Mouse (Mus musculus) gastrocnemius, postnatal 25 days (tissue): Measurements from ENCODE around the gene Zfp648. TPM values are rescaled to one million over a fixed set of nuclear protein-coding genes. Genes with fewer than 3 reads are reported as not detected.

ENCODE experiments used
- DNase-seq: peaks from one replicate; pipeline ENCODE4 v3.0.0; 2022
- long read RNA-seq, 2 experiments: library from polyadenylated mRNA; stranded (forward); transcript quantifications; one replicate each; pipeline ENCODE4 v2.0.0; 2021
- total RNA-seq, 2 experiments: library from RNA; stranded (reverse); gene quantifications; 1 replicate in 1 of 2; 2 replicates in 1 of 2; pipeline ENCODE4 v1.2.3; 2021

Zfp648 gene
- total RNA-seq: not detected
- long read RNA-seq, experiment 1: 0 reads
- long read RNA-seq, experiment 2: 0 reads

DNA sequence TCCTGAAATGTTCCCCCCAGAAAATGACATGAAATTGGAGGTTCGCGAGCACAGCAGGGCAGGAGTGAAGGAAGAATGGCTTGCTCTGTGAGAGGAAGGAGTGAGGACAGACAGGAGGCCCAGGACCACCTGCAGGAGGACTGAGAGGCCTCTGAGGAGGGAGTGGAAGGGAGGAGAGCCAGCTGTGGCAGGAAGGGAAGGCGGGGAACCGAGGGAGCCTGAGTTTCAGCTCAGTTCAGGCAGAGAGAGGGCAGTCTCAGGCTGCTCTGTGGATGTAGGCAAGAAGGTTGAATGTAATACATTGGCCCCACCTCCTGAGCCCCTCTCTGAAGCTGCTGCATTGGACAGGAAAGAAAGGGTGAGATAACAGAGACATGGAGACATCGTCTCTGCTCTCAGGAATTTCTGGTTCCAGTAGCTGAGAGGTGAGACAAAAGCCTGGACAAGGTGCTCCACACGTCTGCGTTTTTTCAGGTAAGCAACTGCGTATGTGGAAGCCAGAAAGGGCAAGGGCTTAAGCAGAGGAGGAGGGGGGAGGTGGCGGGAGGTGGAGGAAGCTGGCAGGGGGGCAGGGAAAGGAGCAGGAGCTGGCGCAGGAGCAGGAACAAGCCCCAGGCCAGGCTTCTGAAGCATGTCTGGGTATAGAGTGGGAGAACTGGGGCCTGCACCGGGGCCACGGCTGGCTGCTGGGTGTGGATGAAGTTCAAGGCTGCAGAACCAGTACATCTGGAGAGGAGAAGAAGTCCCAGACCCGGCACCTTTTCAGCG lies at the start of gene Zfp648:
TSS of gene Zfp648 (plus strand) at position 233 of the 768 bp plus-strand sequence.
- DNase-seq: no peak

DNA sequence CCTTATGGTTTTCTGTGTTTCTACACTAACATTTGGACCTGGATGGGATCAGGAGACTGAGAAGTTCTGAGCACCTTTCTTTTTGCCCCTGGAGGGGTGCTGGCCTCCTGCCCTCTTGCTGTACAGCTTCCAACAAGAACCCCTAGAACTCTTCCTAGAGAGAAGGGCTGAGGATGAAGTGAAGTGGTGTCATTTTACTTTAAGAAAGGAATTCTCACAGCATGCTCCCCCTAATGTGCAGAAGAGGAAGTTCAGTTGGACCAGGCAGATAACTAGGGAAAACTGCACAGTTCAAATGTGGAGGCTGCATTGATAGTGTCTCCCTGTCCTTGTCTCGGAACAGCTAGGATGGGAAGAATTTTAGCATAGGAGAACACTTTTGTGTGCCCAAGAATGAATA lies 48.4 kb upstream of the Zfp648 start:
- DNase-seq: no peak

DNA sequence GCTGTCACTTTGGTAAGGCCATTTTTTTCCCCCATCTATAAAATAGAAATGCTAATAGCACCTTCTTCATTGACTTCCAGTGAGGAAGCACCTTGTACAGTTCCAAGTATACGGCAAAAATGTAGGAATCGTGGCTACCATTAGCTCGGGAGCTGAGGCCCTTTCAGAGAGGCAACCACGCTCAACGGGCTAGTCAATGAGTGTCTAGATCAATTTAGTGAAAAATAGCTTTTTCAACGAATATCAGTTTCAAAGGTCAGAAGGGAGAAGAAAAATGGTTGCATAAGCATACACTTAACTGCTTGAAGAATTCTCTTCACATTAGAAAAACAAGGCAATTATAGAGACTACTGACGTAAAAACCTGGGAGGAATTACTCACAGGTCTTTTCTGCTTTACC lies 47.2 kb upstream of the Zfp648 start:
- DNase-seq: no peak

DNA sequence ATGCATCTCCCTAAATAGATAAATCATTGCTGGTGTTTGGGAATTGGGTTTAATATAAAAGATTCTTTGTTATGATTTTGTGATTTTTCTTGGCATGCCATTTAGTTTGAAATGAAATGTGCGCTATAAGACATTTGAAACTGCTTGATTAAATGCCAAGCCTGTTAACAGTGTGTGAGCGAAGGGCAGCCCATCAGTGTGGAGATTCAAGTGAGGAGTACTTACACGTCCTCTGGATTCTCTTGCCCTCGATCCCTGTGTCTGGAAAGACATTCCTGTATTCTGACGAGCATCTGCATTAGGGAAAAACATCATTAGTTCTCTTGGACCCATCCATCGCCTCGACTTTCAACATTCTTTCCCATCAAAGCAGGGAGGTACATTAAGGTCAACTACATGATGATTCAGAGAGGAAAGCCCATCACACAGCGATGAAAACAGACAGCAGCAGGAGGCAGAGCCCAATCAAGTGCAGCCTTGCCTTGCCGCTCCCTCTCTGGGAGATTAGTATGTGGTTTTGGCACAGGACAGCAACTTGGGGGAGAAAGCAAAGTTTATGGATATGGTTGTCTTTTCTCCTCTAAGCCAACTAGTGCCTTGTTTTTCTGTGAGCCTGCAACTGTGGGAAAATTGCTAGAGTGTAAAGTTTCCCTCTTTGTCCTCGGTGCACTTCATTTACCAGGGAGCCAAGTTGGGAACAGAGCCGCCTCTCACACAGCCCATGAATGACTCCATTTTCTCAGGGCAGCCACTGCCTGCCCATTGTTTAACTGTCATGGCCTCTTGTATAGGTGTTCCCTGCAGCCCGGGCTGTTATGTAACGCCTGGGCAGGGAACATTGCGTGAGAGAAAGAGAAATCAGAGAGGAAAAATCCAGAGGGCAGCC lies 44.6 kb upstream of the Zfp648 start:
- peak; percentile 41 for DNase-seq

DNA sequence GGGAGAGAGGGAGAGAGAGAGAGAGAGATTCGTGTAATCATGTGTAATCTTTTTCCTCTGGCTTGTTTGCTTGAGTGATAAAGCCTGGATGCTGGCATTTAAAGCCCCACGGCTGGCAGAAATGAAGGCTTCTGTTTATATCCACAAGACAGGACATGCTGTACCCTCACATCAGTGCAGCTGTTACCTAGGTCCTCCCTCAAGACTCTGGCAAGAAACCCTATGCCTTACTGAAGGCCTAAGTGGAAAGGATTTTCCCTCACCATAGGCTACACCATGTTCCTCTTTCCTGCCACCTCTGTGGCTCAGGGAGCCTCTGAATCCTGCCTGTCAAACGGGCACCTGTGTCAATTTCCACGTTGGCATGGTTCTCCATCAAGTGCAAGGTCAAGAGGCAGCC lies 43.9 kb upstream of the Zfp648 start:
- DNase-seq: peak; percentile 71

DNA sequence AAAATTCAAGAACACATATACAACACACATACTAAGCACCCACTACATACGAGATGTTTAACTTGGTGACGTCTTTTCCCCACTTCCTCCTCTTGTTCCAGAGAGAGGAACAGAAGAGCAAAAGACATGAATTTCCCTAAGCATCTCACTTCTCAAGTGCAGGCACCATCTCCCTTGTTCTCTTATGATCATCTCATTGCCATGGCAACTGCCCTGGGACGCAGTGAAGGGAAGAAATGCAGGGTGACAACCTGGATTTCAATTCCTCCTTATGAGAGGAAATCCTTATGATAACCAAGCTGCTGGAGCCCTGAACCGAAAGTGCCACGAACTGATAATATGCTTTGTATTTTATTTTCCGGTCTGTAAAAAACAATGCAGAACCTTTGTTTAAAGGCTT lies 33.3 kb upstream of the Zfp648 start:
- DNase-seq: no peak

DNA sequence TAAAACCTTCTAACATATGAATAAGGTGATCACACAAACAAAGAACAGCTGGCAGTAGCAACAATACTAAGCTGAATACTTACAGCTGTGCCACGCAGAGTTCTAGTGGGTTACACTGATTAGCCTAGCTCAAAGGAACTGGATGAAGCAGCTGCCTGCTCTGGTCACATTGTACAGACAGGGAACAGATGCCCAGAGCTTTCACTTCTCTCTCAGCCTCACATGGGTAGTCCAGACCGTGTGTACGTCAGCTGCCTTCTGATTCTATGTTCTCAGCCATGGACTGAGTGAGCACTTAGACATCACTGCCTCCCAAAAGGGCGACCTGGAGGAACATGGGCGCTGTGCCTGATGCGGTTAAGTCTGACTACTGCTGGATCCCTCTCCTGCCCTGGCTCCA lies 25.7 kb upstream of the Zfp648 start:
- DNase-seq: no peak

DNA sequence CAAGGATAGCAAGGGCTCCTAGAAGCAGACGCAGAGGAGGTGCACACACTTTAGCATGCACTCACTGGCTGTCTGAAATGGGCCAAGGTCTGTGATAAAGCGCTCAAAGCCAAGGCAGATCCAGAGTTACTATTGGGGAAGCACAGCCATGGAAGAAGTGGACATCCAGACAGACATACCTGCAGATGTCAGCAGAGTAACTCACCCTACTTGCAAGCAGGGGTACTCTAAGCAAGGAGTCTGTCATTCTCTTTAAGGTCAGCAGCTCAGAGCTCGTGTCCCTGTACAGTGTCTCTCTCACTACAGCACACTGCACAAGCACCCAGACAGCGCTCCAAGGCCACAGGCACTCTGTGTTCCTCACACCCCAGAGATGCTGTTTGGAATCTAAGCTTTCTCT lies 23.2 kb upstream of the Zfp648 start:
- DNase-seq: no peak

DNA sequence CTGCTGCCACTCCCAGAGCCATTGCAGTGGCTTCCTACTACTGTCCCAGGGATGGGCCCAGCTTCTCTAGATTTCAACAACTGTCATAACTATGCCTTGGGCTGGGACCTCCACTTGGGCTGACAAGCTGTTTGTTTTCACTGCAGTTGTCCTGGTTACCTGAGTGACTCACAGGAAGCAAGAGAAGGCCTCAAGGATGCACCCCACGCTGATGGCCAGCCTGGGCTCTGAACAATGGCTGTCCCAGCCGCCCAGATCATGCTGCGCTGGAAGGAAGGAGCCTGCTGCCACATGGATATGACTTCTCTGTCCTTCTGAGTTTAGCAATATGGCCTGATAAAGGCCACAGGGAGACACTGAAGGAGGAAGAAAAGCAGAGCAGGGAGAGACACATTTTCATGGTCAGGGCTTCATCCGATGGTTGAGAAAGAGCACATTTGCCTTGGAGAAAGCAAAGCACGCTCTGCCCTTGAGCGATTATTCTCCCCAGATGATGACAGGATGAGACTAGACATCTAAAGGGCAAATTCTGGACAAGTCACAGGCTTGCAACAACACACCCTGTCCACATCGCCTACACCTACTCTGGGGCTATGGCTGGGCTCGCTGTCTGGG lies 22.3 kb upstream of the Zfp648 start:
- DNase-seq: no peak

DNA sequence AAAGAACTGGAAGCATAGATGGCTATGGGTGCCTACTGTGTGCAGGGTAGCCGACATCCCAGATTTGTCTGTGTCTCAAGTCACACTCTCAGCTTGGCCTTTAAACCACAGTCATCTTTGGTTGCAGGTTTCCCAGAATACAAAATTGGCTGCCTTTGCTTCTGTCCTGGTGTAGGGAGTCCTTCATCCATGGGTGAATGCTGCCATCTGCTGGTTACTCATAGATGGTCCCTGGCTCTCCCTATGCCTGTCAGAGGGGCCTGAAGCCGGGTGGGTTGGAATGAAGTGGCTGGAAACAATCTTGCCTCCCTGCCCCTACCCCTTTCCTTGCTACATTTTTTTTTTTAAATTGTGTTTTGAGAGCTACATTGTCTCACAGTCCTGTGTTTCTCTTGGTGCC lies 20.0 kb upstream of the Zfp648 start:
- peak; percentile 70 for DNase-seq

DNA sequence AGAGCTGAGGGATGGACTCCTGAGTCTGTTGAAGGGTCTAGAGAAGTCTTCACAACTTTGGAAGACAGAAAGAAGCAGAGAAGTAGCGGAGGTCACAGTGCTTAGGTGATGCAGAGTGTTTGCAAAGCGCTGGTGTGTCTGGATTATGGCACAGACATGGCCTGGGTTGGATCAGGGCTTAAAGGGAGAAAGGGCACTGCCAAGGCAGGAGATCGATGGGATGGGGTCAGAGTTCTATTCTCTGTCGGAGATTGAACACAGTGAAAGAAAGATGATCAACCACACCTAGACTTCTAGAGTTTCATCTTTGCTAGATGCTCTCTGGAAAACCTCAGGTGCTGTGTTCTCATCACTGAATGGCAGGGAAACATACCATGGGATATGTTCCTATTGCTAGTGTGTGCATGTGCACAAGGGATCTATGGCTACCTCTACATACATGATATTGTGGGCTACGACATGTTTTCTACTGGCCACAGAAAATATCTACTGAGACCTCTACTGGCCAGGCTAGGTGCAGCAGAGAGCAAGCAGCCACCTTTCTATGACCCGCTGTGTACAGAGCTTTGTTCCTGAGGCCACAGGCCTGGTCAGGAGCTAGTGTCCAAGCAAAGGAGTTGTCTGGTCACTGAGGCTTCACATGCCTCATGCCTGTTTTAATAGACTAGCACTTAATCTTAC lies 18.5 kb upstream of the Zfp648 start:
- no peak for DNase-seq

DNA sequence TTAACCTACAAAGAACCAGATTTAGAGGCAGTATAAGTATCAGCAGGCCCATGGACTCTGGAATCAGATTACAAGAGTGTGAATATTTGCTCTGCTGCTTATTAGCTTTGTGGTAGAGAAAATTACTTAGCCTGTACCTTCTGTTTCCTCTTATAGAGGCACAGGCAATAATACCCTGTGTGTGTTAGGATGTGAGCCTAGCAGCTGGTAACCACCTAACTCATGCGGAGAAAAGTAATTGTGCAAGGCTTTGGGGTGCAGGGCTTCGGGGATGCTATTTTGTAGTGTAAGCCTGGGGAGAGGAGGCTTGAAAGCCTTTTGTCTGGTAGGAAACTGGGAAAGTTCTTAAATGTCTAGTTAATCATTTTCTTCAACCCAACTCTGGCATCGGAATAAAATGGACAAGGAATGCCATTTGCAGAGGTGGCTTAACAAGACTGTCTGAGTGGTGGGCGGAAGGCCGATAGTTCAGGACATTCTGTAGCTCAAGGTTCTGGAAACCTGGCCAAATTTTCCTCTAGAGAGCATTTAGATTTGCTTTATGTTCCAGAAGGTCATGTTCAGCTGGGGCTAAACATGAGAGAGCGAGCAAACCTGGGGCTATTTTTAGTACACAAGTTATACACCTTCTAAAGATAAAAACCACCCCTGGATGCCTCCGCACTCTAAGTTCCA lies 17.8 kb upstream of the Zfp648 start:
- no peak for DNase-seq

DNA sequence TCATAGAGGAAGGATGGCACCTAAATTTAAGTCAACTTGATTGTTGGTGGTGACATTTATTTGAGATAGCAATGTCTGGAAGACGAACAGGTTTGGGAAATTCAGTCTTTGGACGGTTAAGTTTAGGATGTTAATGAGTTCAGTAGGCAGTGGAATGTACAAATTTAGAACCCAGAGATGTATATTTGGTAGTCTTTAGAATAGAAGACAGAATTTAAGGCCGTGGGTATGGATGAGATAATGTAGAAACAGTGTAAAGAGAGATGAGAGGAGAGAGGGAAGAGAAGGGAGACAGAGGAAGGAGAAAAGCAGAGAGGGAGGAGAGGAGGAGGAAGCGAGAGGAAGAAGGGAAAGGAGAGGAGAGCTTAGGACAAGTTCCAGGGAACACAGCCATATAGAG lies 12.8 kb upstream of the Zfp648 start:
- DNase-seq: no peak

DNA sequence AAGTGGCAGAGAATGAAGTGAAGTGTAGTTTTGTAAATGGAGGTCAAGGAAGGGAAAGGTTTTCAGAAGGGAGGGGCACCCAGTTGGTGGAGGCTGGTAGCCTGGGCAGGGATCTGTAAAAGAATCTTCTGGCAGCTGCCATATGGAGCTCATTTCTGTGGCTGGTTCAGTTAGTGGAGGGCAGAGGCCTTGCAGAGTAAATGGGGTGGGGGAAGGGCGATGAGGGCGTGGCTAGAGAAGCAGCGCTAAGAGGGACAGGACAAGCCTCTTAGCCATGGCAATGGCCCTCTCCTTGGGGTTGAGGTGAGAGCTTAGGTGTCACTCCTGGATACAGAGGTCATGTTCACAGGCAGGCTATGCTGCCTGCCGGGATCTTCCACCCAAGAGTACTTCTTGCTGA lies 12.4 kb upstream of the Zfp648 start:
- no peak for DNase-seq

DNA sequence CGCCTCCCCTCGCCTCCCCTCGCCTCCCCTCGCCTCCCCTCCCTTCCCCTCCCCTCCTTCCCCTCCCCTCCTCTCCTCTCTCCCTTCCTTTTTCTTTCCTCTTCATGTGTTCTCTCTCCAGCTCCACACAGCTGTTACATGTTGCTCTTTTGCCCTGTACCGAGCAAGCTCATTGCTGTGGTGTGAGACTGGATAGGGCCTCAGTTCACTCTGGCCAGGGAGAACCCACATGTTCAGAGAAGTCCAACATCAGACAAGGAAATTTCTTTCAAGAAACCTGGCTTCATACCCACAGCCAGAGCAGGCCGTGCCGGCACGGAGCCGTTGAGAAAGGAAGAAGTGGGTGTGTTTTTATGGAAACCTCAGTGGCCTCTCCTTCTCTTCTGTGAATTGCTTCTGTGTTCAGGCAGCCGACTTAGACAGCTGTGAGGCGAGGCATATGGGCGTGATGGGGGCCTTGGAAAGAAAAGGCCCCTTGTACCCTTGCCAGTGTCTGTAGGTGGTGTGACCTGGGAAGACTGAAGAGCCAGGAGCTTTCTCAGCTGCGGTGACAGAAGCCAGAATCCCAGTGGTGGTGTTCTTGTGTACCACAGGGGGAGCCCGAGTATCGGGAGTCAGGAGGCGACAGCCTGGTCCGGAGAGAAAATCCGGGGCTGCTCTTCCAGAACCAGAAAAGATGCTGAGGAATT lies 11.0 kb upstream of the Zfp648 start:
- DNase-seq: peak; percentile 52

DNA sequence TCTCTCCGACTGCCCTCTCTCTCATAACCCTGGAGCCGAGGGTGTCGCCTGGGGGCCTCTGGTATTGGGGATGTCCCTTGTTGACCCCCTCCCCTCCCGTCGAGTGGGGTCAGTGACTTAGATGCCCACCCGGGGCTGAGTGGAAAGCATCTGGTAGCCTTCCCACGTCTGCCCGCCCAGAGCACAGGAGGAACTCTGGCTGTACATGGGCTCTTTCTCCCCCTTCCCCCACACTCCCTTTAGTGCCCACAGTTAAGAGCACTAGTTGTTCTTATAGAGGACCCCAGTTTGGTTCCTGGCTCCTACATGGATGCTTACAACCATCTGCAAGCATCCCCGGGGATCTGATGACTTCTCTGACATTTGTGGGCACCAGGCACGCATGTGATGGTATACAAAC lies 2.1 kb upstream of the Zfp648 start:
- no peak for DNase-seq

DNA sequence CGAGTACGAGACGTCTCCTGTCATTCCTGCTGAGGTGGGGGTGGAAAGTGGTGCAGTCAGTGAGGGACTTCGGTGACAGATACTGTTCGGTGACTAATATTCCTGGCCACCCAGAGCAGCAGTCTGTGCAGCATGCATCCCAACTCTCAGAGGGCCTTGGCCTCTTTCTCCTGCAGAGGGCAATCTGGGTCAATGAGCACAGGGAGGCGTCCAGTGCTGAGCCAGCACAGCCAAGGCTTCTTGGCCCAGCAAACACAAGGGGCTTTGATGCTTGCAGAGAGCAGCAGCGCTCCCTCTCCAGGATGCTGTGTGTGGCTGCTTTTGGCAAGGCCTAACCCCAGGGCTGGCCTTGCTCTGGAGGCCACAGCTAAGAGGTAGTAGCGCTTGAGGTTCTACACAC lies 1.6 kb downstream of the Zfp648 start:
- no peak for DNase-seq

DNA sequence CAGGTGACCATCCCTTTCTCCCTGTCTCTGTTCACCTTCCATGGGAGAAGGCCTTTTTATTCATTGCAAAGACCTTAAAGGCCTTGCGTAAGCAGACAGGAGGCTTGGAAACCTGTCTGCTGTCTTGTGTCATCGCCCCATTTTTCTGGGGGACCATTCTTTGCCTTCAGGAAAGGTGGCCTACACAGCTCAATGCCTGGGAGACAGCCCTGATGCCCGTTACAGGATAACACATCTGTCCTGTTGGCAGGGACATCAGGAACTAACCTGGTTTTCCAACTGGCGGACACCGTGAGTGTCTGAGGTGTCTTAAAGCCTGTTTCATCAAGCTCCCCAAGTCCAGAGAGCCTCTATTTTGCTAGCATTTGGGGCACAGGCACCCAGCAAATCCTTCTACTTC lies 2.4 kb downstream of the Zfp648 start:
- no peak for DNase-seq

DNA sequence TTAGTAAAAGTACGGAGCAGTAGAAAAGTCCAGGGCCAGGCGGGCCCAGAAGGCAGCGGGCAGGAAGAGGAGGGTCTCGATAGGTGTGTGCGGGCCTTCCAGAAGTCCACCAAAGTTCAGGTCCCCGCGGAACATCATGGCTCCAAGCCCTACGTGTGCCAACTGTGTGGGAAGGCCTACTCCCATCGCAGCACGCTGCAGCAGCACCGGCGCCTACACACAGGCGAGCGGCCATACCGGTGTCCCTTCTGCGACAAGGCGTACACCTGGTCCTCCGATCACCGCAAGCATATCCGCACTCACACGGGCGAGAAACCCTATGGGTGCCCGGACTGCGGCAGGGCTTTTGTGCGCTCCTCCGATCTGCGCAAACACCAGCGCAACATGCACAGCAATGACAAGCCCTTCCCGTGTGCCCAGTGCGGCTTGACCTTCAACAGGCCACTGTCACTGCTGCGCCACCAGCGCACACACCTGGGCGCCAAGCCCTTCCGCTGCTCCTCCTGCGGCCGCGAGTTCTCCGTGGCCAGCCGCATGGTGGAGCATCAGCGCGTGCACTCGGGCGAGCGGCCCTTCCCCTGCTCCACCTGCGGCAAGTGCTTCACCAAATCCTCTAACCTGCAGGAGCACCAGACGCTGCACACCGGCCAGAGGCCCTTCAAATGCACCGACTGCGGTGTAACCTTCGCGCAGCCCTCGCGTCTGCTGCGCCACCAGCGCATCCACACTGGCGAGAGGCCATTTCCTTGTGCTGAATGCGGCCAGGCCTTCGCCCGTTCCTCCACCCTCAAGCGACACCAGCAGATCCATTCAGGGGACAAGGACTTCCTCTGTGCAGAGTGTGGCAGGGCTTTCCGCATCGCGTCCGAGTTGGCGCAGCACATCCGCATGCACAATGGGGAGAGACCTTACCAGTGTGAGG lies 3.9 kb downstream of the Zfp648 start:
- DNase-seq: no peak

DNA sequence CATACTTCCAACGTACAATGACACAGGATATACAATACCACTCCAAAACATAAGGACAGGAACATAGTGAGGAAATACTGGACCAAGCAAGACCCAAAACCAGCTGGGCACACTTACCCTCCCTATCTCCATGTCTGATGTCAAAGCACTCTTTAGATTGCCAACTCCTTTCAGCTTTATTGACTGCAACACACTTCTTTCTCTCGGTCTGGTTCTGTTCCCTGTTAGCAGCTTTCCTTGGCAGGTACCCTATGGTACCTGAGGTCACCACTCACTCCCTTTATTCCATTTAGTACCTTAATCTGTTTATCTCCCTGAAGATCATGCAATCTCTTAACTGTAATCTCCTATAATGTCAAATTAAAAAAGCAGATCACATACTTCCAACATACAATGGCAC lies 19.0 kb downstream of the Zfp648 start:
- DNase-seq: no peak
